Mouse (Mus musculus): Measurements from ENCODE around the gene 1810013L24Rik. TPM values are rescaled to one million over a fixed set of nuclear protein-coding genes. Genes with fewer than 3 reads are reported as not detected.

1810013L24Rik gene
- polyA plus RNA-seq, 1 experiment from 2014 or later, result 14.0 TPM

DNA sequence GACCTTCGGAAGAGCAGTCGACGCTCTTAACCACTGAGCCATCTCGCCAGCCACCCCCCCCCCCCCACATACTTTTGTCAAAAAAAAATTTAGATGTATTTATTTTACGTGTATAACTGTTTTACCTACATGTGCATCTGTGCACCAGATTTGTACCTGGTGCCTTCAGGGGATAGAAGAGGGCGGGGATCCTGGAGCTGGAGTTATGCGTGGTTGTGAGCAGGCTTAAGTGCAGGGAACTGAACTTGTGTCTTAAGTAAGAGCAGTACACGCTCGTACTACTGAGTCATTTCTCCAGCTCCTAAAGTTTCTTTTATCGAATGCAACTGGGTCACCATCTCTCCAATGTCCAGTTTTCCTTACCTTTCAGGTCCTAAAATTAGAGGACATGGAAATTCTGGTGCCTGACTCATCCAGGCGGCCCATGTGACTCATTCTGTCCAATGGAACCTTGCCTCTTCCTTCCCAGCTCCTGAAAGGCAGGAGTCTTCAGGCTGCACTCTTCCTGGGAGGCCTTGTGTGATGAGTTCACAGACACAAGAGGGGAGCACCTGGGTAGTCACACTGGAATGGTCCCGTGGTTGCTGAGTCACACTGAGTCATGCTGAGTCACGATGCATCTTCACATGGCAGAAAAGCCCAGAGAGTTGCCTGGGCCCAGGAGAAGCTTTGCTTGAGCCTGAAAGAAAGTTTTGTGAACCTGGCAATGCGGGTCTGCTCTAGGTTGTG is 19.3 kb upstream of the 1810013L24Rik start:
- WGBS (ENCODE audit: insufficient replicate concordance), result 70% methylated on average over 14 of the region's 14 CpGs
- Histone ChIP-seq H3K4me2 (peak overlapping the region; percentile 62), H3K27me3 (peaks cover 3% of the 10 kb centered on the region; the same call in 1 of the 2 replicates), H3K9ac (peak overlapping the region; percentile 72), H3K4me1 (replicated peaks) (peaks cover 42% of the 10 kb centered on the region), H3K27ac (peak overlapping the region; percentile 95), H3K9me3 (replicated peaks) (no peaks in the 10 kb centered on the region), H3K36me3 (no peaks in the 10 kb centered on the region), H3K4me3 (replicated peaks) (peak overlapping the region; percentile 49)
- ATAC-seq (ENCODE audit: low read depth) (peak; percentile 96), DNase-seq (peak; percentile 89)

DNA sequence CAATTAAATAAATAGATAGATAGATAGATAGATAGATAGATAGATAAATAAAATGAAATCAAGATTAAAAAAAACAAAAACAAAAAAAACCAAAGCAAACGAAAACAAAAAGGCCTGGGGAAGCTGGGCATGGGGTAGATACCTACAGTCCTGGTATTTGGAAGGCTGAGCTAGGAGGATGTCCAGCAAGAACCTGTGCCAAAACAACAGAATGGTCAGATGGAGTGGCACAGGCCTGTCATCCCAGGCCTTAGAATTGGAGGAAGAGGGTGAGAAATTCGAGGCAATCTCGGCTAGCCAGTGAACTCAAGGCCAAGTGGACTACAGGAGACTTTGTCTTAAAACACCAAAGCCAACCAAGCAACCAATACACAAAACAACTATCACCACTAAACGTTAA is 12.0 kb upstream of the 1810013L24Rik start:
- Histone ChIP-seq H3K4me1 (replicated peaks) (peaks cover 14% of the 10 kb centered on the region), H3K9ac (no peak overlapping the region), H3K9me3 (replicated peaks) (no peaks in the 10 kb centered on the region), H3K4me3 (replicated peaks) (no peak overlapping the region), H3K36me3 (no peaks in the 10 kb centered on the region), H3K4me2 (no peak overlapping the region), H3K27ac (no peak overlapping the region), H3K27me3 (peaks cover 5% of the 10 kb centered on the region; the same call in 1 of the 2 replicates)
- ATAC-seq (ENCODE audit: low read depth) (no peak), DNase-seq (no peak)
- 62% methylated on average over 4 of the region's 4 CpGs for WGBS (ENCODE audit: insufficient replicate concordance)

DNA sequence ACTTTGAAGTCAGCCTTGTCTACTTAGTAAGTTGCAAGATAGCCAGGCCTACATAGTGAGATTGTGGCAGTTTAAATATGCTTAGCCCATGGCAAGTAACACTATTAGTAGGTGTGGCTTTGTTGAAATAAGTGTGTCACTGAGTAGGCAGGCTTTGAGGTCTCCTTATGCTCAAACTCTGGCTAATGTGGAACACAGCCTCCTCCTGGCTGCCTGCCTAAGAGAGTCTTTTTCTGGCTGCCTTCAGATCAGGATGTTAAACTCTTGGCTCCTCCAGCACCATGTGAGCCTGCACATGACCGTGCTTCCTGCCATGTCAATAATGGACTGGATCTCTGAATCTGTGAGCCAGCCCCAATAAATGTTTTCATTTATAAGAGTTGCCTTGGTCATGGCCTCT is 8.5 kb upstream of the 1810013L24Rik start:
- ATAC-seq (ENCODE audit: low read depth), result no peak
- DNase-seq, result no peak
- H3K27ac ChIP-seq, result no peak overlapping the region

DNA sequence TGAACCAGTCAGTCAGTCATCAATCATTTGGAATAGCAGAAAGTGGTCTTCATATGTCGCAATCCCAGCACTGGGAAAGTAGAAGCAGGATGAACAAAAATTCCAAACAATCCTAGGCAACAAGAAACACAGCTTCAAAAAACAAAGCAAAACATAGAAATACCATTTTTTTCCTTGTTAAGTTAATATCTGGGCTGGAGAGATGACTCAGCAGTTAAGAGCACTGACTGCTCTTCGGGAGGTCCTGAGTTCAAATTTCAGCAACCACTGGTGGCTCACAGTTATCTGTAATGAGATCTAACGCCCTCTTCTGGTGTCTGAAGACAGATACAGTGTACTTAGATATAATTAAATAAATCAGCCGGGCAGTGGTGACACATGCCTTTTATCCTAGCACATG is 7.3 kb upstream of the 1810013L24Rik start:
- Histone ChIP-seq H3K4me1 (replicated peaks) (peaks cover 27% of the 10 kb centered on the region), H3K27ac (peak overlapping the region; percentile 81; the same call in 1 of the 2 replicates), H3K9ac (no peak overlapping the region), H3K4me2 (no peak overlapping the region), H3K9me3 (replicated peaks) (no peaks in the 10 kb centered on the region), H3K27me3 (peaks cover 5% of the 10 kb centered on the region; the same call in 1 of the 2 replicates), H3K36me3 (no peaks in the 10 kb centered on the region), H3K4me3 (replicated peaks) (no peak overlapping the region)
- ATAC-seq (ENCODE audit: low read depth), result no peak
- WGBS (ENCODE audit: insufficient replicate concordance), result 70% methylated on average over 4 of the region's 4 CpGs
- DNase-seq, result no peak

More for the DNA sequence above, 8.5 kb upstream of the 1810013L24Rik start:
- Histone ChIP-seq H3K4me3 (replicated peaks) (no peak overlapping the region), H3K9me3 (replicated peaks) (no peaks in the 10 kb centered on the region), H3K36me3 (no peaks in the 10 kb centered on the region), H3K4me1 (replicated peaks) (peaks cover 27% of the 10 kb centered on the region), H3K9ac (no peak overlapping the region), H3K27me3 (peaks cover 5% of the 10 kb centered on the region; the same call in 1 of the 2 replicates), H3K4me2 (no peak overlapping the region)
- 87% methylated on average over 1 of the region's 1 CpGs for WGBS (ENCODE audit: insufficient replicate concordance)

DNA sequence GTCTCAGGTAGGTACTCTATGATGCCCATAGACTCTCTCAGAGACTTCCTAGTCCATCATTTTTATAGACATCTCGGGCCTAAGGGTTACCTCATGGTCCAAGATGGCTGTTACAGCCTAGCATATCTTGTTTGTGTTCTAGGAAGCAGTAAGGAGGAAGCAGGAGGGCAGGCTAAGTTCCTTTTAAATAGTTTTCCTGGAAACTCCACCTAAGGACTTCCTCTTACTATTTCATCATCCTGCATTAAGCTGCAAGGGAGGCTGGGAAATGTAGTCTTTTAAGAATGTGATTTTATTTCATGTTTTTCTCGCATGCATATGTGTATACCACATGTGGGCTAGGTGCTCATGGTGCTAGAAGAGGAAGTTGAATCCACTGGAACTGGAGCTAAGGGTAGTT is 6.2 kb upstream of the 1810013L24Rik start:
- Histone ChIP-seq H3K36me3 (no peaks in the 10 kb centered on the region), H3K27ac (peak overlapping the region; percentile 81), H3K4me1 (replicated peaks) (peaks cover 33% of the 10 kb centered on the region), H3K27me3 (peaks cover 3% of the 10 kb centered on the region; the same call in 1 of the 2 replicates), H3K9ac (peak overlapping the region; percentile 34; the same call in 1 of the 2 replicates), H3K4me3 (replicated peaks) (no peak overlapping the region), H3K9me3 (replicated peaks) (no peaks in the 10 kb centered on the region), H3K4me2 (0 out of 2 replicates have a peak overlapping the region, but pooled peaks have one; percentile 28)
- whole genome bisulfite sequencing (ENCODE audit: insufficient replicate concordance), result 30% methylated on average over 2 of the region's 2 CpGs
- DNase-seq (peak; percentile 43), ATAC-seq (ENCODE audit: low read depth) (peak; percentile 79)

DNA sequence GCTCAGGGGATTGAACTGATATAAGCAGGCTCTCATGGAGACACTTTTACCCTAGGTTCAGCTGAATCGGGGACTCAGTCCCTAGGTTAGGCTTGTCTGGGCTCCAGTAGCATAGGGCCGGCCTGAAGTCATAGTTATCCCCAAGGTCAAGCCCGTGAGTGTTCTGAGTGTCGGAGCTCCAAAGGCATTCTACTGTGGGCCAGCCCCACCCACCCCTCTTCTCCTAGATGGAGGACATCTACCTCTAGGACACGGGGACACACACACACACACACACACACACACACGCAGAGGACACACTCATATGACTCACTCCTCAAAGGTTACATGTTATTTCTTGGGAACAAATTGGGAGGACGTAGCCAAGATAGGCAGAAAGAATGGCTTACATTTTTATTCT is 2.5 kb upstream of the 1810013L24Rik start:
- no peak for DNase-seq
- Histone ChIP-seq H3K36me3 (peaks cover 10% of the 10 kb centered on the region), H3K4me2 (no peak overlapping the region), H3K27me3 (no peaks in the 10 kb centered on the region), H3K4me1 (replicated peaks) (peaks cover 46% of the 10 kb centered on the region), H3K4me3 (replicated peaks) (no peak overlapping the region), H3K9ac (no peak overlapping the region), H3K9me3 (replicated peaks) (no peaks in the 10 kb centered on the region), H3K27ac (peak overlapping the region; percentile 13; the same call in 1 of the 2 replicates)
- no peak for ATAC-seq (ENCODE audit: low read depth)
- 87% methylated on average over 7 of the region's 7 CpGs for WGBS (ENCODE audit: insufficient replicate concordance)

DNA sequence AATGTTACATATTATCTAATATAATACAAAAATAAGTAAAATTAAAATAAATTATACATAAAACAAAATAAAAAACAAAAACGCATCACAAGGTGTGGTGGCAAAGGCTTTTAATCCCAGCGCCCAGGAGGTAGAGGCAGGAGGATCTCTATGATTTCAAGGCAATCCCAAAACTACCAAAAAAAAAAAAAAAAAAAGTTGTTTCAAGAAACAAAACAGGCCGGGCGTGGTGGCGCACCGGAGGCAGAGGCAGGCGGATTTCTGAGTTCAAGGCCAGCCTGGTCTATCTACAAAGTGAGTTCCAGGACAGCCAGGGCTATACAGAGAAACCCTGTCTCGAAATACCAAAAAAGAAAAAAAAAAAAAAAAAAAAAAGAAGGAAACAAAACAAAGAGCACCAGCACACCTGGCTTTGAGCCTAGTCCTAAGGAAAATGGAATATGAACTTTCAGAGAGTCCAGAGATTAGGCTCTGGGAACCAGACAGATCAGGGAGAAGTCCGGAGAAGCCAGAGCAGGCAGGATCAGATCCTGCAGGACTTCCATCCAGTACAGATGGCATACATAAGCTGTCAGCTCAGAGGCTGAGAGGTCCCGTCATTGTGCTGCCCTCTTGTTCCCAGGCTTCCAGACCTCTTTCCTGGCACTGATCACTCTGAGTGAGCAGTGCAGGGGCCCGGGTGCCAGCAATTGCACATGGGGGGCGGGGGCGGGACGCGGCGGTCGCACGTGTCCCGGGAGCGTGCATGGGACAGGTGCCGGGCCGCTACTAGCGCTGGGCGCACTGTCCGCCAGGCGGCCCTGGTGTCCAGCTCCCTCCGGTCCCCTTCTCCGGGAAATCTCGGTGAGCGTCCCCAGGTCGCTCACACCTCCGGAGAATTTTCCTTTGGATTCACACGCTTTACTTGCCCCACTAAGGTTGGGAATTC is 1.0 kb upstream of the 1810013L24Rik start:
- Histone ChIP-seq H3K27ac (peak overlapping the region; percentile 99), H3K4me2 (peak overlapping the region; percentile 96), H3K36me3 (peaks cover 25% of the 10 kb centered on the region), H3K4me1 (replicated peaks) (peaks cover 45% of the 10 kb centered on the region), H3K27me3 (no peaks in the 10 kb centered on the region), H3K9ac (peak overlapping the region; percentile 85), H3K9me3 (replicated peaks) (no peaks in the 10 kb centered on the region), H3K4me3 (replicated peaks) (peak overlapping the region; percentile 68)
- ATAC-seq (ENCODE audit: low read depth), result peak; percentile 46
- 9% methylated on average over 33 of the region's 33 CpGs for WGBS (ENCODE audit: insufficient replicate concordance)
- no peak for DNase-seq

DNA sequence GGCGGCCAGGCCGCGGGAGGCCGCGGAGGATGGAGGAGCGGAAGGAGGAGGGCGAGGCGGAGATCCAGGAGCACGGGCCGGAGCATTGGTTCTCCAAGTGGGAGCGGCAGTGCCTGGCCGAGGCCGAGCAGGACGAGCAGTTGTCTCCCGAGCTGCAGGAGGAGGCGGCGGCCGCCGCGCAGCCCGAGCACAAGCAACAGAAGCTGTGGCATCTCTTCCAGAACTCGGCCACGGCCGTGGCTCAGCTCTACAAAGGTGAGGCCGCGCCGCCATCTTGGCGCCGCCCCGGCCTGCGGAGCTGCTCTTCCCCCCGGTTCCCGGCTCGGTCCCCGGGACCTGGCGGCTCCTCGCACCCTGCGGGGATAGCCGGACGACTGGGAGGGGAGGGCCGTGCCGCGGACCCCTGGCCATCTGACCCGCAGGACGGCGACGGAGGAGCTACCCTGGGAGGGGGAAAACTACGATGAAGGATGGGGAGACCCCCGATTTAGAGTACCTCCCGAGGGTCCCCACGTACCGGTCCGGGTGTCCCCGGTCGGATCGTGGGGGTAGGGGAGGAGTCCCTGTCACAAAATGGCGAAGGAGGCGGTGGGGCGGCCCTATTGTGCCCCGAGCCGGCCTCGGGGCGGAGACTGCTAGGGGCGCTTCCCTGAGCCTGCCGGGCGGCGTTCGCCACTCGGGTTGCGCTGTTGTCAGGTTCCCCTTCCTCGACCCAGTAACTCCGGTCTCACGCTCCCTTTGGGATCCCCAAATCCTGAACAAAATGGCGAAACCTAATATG is 721 bp downstream of the 1810013L24Rik start:
- Histone ChIP-seq H3K9ac (peak overlapping the region; percentile 100), H3K27ac (peak overlapping the region; percentile 99), H3K4me1 (replicated peaks) (peaks cover 53% of the 10 kb centered on the region), H3K27me3 (no peaks in the 10 kb centered on the region), H3K36me3 (peaks cover 41% of the 10 kb centered on the region), H3K4me3 (replicated peaks) (peak overlapping the region; percentile 96), H3K9me3 (replicated peaks) (no peaks in the 10 kb centered on the region), H3K4me2 (peak overlapping the region; percentile 87)
- DNase-seq (peak; percentile 75), ATAC-seq (ENCODE audit: low read depth) (peak; percentile 46)
- WGBS (ENCODE audit: insufficient replicate concordance), result under 1% methylated on average over 70 of the region's 74 CpGs

DNA sequence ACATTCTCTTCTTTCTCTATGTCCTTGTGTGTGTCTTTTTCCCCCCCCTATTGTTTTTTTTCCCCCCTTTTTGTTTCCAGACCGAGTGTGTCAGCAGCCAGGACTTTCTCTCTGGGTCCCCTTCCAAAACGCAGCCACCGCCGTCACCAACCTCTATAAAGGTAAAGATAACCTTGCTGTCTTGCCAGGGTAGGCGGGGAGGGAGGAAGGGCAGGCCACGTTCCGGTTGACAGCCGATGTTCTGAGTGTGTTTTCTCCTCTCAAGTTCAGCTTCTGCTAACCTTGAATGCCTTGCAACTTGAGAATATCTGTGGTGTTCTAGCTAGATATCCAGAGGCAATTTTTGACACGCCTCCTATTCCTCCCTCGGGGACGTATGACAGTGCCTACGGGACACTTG is 1.3 kb downstream of the 1810013L24Rik start:
- no peak for DNase-seq
- Histone ChIP-seq H3K4me3 (replicated peaks) (peak overlapping the region; percentile 96), H3K9ac (peak overlapping the region; percentile 100), H3K4me1 (replicated peaks) (peaks cover 57% of the 10 kb centered on the region), H3K27me3 (no peaks in the 10 kb centered on the region), H3K4me2 (peak overlapping the region; percentile 87), H3K9me3 (replicated peaks) (no peaks in the 10 kb centered on the region), H3K36me3 (peaks cover 46% of the 10 kb centered on the region), H3K27ac (peak overlapping the region; percentile 99)
- no peak for ATAC-seq (ENCODE audit: low read depth)
- WGBS (ENCODE audit: insufficient replicate concordance), result 2% methylated on average over 12 of the region's 12 CpGs

DNA sequence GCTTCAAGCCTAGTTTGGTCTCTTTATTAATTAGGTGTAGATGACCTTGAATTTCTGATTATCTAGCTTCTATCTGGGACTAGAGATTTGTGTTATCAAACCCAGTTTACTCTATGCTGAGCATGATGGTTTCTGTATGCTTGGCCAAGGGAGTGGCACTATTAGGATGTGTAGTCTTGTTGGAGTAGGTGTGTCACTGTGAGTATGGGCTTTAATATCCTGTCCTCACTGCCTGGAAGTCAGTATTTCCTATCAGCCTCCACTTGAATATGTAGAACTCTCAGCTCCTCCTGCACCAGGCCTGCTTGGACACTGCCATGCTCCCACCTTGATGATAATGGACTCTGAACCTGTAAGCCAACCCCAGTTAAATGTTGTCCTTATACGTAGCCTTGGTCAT is 7.0 kb downstream of the 1810013L24Rik start:
- 80% methylated on average over 1 of the region's 1 CpGs for WGBS (ENCODE audit: insufficient replicate concordance)
- peak overlapping the region; percentile 12; the same call in 1 of the 2 replicates for H3K9ac ChIP-seq
- peaks cover 61% of the 10 kb centered on the region for H3K4me1 ChIP-seq (replicated peaks)
- peak; percentile 63 for ATAC-seq (ENCODE audit: low read depth)
- no peaks in the 10 kb centered on the region for H3K27me3 ChIP-seq
- no peak for DNase-seq
- no peaks in the 10 kb centered on the region for H3K9me3 ChIP-seq (replicated peaks)
- 0 out of 2 replicates have a peak overlapping the region, but pooled peaks have one; percentile 4 for H3K4me3 ChIP-seq (replicated peaks)
- H3K36me3 ChIP-seq, result peaks cover 91% of the 10 kb centered on the region
- peak overlapping the region; percentile 76 for H3K27ac ChIP-seq
- peak overlapping the region; percentile 23 for H3K4me2 ChIP-seq
